Mouse (Mus musculus): Measurements from ENCODE around the gene Mmp15.
"Not testable (repeated sequence)": the region's sequence is repeated elsewhere in the genome, so short reads cannot be mapped to it uniquely, and the experiment has no call there.

The Mmp15 gene

GRCm38 (mm10) chr8:95377863-95378291 is 25.8 kb downstream of the Mmp15 start:
- no peak for DNase-seq

GRCm38 (mm10) chr8:95378928-95379327 is 26.9 kb downstream of the Mmp15 start:
- not testable (repeated sequence) for DNase-seq

- DNase-seq = no peak
Measured at GRCm38 (mm10) chr8:95380953-95381352, 28.9 kb downstream of the Mmp15 start.

GRCm38 (mm10) chr8:95381595-95381994 is 29.5 kb downstream of the Mmp15 start:
- DNase-seq = no peak

- no peak for DNase-seq
Measured at GRCm38 (mm10) chr8:95384501-95384900, 32.4 kb downstream of the Mmp15 start.

GRCm38 (mm10) chr8:95386037-95386436 is 34.0 kb downstream of the Mmp15 start:
- DNase-seq = no peak

GRCm38 (mm10) chr8:95387221-95387620 is 35.2 kb downstream of the Mmp15 start:
- no peak for DNase-seq

- no peak for DNase-seq
Measured at GRCm38 (mm10) chr8:95387936-95388335, 35.9 kb downstream of the Mmp15 start.

GRCm38 (mm10) chr8:95390312-95390711 is 38.2 kb downstream of the Mmp15 start:
- DNase-seq = no peak

- DNase-seq = no peak
Measured at GRCm38 (mm10) chr8:95391101-95391500, 39.0 kb downstream of the Mmp15 start.

GRCm38 (mm10) chr8:95392604-95393003 is 40.5 kb downstream of the Mmp15 start:
- no peak for DNase-seq

- DNase-seq = no peak
Measured at GRCm38 (mm10) chr8:95395186-95395918, 43.3 kb downstream of the Mmp15 start.

GRCm38 (mm10) chr8:95396752-95397151 is 44.7 kb downstream of the Mmp15 start:
- no peak for DNase-seq

- DNase-seq = no peak
Measured at GRCm38 (mm10) chr8:95397201-95397600, 45.1 kb downstream of the Mmp15 start.

GRCm38 (mm10) chr8:95399131-95399530 is 47.1 kb downstream of the Mmp15 start:
- no peak for DNase-seq

- no peak for DNase-seq
Measured at GRCm38 (mm10) chr8:95401091-95401490, 49.0 kb downstream of the Mmp15 start.

- DNase-seq = no peak
Measured at GRCm38 (mm10) chr8:95409518-95409917, 57.5 kb downstream of the Mmp15 start.

GRCm38 (mm10) chr8:95411309-95411972 is 59.4 kb downstream of the Mmp15 start:
- no peak for DNase-seq

GRCm38 (mm10) chr8:95422193-95422810 is 70.2 kb downstream of the Mmp15 start:
- DNase-seq = no peak
